Mouse (Mus musculus) thymus, adult 18-20 months (tissue): Measurements from ENCODE around the gene 4932414N04Rik.
"Not testable (repeated sequence)": the region's sequence is repeated elsewhere in the genome, so short reads cannot be mapped to it uniquely, and the experiment has no call there.

Experiments used
- DNase-seq, 2 experiments: peaks; one replicate each; pipeline ENCODE4 v3.0.0; 2022; ENCODE audit warnings: mixed read lengths in 2 of 2

Gene 4932414N04Rik

DNA sequence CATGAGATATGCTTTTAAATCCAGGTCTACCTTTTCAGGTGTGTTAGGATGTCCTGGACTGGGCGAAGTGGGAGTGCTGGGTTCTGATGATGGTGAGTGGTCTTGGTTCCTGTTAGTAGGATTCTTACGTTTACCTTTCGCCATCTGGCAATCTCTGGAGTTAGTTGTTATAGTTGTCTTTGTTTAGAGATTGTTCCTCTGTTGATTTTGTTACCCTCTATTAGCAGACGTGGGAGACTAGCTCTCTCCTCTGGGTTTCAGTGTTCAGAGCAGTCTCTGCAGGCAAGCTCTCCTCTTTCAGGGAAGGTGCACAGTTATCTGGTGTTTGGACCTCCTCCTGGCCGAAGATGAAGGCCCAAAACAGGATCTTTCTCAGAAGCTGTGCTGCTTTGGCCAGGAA is at the start of gene 4932414N04Rik:
Gene 4932414N04Rik, plus strand, starts transcription at position 301 of the 400 bp plus-strand sequence.
- not testable (repeated sequence) for DNase-seq

DNA sequence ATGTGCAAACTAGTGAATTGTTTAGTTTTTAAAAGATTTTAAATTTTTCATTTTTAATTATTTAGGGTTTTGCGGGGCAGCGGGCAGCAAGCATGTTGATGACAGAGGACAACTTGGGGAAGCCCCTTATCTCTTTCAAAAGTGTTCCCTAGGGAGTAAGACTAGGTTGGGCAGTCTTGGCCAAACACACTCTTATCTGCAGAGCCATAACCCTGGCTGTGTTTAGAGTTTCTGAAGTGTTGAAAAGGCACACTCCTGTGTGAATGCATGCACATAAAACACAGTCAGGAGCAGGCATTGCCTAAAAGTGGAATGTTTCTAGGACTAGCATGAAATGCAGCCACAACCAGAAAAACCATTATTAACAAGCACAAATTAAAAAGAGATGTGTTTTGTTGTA is 75.9 kb downstream of the 4932414N04Rik start:
- DNase-seq = no peak

DNA sequence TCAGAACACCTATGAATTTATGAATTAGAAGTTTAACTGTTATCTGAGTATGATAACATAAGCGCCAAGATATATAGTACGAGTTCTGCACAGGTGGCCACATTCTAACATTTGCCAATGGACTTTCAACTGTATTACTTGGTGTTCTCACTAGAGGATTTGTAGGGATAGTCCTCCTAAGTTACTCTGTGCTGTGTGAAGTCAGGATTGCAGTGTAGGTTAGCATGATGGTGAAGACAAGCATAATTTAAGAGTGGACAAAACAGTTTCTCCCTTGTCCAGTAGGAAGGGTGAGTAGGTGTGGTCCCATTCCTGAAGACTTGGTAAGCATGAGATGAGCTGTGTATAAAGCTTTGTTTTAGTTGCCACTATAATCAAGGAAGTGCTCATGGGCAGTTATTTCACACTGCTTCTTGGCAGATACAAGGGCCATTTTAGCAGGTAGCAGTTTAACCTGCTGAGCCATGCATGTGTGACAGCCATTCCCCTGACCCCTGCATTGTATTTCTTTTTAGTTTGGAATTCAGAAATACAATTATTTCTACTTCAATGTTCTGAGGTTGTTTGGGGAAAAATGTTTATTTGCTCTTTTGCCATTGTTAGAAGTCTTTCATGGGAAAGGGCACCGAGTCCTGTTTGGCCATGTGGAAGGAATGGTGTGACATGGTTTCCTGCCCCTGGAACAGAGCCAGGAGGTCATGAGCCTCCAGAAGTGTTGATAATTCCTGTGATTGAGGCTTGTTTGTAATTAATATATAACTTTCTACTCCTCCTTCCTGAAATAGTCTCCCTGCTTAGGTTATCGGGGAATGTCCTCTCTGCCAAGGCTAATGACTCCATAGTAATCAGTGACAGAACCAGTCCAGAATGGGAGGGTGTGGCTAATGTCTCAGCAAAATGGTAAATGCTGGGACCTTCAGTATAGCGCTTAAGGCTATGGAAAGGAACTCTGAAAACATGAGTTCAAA is 83.8 kb downstream of the 4932414N04Rik start:
- DNase-seq = no peak

DNA sequence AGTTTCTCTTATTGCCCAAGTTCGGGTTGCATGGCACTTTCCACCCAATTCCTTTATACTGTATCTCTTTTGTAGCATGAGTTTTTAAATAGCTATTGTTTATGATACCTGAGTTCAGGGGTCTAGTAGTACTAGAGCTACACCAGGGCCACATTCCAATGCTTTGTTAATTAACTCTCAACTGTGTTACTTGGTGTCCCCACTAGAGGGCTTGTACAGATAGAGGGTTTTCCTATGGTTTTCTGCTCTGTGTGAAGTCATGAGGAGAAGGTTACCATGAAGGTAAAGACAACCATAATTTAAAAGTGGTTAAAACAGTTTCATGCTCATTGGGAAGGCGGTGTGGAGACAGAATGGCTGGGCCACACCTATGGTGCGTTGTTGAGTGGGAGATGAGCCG is 88.3 kb downstream of the 4932414N04Rik start:
- no peak for DNase-seq

DNA sequence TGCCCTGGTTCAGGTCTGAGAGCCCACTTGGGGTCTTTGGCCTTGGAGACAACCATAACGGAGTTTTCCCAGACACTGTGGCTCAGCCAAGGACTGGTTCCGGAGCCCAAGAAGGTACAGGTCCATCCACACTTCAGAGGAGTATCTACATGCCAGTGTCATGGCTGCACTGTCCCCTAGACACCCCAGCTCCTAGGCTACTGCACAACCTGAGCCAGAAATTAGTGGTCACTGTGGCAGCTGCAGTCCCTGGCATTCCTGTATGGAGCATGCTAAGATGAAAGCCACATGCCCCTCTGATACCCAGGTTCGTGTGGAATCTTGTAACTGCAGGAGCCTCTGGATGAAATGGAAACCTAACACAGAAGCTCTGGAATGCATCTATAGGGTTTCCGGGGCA is 99.9 kb downstream of the 4932414N04Rik start:
- DNase-seq = no peak

DNA sequence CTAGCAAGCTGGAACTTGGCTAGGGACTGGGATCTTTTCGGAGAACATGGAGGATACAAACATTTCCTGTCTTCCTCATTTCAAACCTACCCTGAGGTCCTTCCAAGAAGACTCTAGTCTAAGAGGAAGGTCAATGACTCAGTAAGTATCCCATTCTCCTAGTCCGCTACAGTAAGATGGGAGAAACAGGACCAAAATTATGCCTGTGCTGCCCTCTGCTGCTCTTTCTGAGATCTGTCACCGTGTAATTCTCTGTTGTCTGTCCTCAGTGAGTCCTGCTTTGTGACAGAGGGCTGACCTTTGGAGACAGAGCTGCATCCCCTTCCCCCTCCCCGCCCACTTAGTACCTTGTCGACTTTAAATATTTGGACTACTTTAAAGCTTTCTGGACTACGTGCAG is 100.5 kb downstream of the 4932414N04Rik start:
- DNase-seq = no peak

DNA sequence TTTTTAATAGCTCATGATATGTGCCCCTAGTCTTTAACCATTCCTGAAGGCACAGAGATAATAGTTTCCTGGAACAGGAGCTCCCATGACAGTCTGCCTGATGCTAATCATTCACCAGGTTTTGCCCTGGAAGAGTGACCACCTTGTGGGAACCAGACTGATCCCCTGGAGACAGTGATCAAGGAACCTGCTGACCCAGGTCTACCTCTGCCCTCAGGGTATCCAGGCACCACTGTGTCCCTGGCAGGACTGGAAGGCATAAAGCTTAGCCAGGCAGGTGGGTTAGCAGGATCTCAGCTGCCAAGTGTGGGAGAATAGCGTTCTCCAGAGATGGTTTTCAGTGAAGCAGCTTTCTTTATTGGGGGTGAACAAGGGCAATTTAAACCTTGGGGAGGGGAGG is 109.1 kb downstream of the 4932414N04Rik start:
- DNase-seq = no peak

DNA sequence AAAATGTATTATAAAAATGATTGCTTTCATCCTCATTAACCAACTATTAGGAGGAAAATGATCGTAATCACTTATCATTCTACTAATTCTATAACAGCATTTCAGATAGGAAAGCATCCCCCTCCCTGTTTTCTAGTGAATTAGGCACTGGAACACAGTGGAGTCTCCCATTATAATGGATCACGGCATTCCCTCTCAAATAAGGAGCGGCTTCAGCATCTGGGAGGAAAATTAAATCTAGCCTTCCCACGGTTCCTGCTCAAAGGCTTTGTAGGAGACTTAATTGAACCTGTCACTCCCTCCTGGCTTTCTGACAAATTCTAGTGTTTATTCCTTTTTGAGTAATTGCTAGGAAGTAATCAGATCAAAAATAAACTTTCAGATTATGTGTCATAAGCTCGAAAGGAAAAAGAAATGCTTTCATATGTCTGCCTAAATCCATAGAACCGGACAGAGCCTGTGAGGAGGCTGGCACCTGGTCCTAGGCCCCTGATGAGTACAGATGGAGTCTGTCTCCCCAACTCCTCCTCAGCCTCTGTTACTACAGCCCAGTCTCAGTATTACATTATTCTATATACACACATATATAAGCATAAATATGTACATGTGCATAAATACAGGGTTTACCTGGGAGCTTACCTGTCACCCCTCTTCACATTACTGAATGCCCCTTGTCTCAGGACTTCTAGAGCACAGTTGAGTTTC is 111.1 kb downstream of the 4932414N04Rik start:
- no peak for DNase-seq

DNA sequence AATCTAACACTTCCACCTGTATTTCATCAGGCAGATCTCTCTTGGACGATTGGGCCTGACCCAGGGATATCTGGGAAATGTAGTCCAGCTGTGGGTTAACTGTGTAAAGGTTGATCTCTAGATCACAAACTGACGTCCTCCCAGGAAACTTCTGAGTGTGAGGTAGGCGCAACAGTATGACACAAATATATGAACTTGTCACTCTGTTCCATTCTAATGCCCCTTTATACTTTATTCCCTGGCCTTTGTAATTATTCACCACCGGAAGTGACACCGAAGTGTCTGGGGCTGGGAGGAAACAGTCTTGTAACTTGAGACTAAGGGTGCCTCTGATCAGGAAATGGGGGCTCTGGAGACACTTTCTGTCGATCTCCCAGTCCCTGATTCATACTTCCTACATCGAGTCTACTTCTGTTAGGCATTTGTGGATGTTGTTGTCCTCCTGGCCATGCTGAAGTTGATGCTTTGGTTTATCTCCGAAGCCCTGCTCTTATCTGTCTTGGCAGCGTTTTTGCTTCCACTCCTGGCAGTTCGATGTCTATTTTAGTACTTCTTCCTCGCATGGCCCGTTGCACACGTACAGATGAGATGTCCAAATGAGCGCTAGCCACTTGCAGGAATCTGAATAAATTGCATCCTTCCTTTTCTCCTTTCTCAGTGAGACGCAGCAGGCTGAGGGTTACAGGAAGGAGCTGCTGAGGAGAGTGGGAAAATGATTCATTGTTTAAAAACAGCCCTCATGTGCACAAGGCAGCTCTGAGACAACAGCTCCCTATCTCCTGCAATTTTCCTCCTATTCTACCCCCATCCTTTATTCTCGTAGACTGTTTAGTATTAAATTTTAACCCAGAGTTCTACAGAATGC is 126.2 kb downstream of the 4932414N04Rik start:
- DNase-seq = peak in 1 of 2 experiments; percentile 6

DNA sequence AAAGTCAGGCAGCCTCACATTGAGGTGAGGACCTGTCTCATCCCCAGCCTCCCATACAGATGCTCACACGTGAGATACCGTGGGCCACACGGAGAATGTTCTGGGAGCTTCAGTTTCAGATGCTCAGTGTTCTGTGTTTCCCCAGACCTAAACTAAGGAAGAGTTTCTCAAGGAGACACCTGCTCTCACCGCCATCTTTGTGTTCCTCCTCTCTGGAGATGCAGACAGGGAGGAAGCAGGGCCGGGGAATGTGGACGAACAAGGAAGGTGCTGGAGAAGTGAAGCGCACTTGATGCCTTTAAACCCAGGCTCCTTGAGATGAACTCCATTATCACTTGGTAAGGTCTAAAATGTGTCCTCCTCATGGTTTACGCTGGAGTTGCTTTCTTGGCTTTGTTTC is 127.4 kb downstream of the 4932414N04Rik start:
- not testable (repeated sequence) for DNase-seq

DNA sequence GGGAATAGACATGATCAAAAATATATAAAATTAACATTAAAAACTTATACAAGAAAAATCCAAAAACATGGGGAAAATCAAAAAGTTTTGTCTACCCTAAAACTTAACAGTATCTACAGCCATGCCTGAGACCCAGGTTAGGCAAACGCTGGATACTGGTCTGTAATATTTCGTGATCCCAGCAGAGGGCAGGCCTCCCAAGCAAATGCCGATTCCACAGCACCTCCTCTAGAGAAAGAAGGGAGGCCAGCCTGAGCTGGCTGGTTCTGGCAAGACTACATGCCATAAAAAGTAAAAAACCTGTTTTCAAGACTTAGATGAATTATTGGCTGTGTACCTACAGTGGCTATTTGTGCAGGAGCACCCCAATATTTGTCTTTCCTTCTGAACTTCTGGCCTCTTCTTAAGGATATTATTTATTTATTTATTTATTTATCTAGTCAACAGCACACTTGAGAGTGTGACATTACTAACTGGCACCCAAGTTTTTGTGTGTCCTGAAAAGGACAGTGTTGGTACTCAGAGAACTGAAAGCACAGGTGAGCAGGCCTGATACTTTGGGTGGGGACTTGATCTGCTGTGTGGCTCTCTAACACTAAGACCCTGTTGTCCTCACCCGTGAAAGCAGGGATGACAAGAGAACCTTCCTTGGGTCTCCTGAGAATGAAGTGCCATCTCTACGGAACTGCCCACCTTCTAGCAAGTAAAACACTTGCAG is 128.6 kb downstream of the 4932414N04Rik start:
- DNase-seq = peak; percentile 40 to 57

DNA sequence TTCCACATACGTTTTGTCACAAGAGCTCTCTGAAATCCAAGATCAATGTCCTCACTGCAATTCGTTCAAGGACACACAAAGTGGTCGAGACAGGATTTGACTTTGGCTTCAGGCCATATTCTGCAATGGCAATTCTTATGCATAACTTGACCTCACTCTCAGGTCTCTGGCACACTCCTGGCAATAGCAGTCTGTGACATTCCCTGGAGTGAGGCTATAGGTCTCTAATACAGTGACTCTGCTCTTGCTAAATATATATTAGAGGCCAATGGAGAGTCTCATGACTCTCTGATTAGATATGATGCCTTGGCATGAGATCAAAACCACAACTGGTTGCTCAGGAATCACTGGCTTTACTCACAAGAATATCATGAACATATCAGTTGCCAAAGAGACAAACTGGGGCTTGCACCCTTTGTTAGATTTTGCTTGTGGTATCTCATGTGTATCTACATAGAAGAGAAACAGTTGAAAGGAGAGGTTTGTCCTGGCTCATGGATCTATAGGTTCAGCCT is 130.9 kb downstream of the 4932414N04Rik start:
- no peak for DNase-seq

DNA sequence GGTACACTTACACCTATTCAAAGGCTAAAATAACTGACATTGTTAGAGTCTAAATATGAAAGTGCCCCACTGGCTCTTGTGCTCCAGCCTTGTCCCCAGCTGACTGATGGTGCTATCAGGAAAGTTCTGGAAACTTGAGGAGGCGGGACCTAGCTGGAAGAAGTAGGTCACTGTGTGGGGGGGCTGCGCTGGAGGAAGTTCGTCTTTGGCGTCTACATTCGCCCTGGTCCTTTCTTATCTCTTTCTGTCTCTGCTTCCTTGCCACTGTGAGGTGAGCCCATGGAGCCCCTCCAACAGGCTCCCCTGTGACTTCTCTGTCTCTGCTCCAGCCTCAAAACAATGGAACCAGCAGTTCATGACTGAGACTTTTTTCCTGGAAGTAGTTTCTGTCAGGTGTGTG is 136.0 kb downstream of the 4932414N04Rik start:
- DNase-seq = peak in 1 of 2 experiments; percentile 6

DNA sequence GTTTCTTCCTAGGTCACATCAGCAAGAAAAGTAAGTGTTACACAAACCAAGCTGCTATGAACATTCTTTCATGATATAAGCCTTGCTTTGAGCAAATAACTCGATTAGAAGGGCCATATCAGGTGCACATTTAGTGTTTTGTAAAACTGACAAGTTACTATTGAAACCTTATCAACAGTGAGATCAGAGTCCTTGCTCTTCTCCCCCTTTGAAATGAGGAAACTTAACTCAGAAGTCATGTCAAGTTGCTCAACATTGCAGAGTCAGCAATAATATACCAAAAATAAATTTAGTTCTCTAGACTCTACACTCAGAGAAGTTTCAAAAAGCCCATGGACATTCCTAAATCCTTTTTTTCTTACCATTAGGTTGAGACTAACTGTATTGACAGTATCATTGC is 137.2 kb downstream of the 4932414N04Rik start:
- DNase-seq = no peak

DNA sequence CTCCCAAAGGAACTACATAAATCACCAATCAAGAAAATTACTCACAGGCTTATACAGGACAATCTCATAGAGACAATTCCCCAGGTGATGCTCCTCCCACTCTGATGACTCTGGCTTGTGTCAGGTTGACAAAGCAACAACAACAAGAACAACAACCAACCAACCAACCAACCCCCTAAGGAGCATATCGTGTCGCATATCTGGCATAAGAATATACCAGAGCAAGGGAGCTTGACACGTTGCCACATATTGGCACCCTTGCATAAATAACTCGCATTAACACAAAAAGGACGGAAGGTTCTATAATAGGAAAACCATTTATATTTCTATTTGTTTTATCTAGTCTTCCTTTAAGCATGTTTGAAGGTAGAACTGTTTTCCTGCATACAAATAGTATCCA is 137.9 kb downstream of the 4932414N04Rik start:
- no peak for DNase-seq

DNA sequence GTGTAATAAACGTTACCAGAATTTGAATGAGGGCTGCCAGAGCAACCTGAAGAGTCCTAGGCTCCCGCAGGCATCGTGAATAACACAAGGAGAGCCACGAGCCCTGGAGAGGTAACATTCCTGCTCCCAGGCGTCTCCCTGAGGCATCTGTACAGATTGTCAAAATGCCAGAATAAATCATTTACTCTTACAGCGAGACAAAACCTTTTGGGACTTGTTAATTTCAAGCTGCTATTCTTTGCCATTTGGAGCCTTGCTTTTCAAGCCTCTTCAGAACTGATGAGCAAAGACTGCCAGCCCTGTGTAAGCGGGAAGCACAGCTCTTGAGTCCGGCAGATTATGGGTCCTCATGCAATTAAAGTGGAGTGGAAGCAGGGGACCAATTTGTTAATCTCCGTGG is 138.3 kb downstream of the 4932414N04Rik start:
- DNase-seq = no peak

DNA sequence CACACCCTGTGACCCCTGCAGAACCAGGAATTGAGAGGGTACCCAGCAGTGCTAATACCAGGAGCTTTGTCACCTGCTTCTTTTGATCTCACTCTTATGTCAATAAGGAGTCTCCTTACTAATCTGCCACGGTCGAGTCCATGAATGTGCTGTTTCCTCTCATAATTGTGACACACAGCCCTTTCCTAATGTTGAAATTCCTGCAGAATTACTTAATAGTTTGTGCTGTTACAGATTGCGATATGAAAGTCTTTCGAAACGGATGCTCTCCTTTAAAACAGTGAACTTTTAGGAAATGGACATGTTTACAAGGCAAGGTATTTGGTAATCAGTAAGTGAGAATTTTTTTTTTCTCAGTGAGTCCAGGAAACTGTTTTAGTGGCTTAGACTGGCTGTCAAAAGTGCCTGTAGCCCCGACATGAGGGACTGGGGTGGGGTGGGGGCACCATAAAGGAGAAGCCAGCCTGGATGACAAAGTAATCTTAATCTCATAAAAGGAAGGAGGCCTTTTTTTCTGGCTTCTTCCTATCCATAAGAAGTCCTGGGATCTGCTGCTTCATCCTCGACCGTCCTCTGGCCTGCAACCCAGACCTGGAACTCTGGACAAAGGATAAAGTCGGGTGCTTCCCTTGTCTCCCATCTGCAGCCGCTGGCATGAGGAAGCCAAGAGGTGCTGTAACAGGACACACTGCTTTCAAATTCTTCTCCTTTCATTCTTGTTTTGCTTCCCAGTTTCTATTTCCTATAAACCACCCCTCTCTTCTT is 139.9 kb downstream of the 4932414N04Rik start:
- DNase-seq = no peak

DNA sequence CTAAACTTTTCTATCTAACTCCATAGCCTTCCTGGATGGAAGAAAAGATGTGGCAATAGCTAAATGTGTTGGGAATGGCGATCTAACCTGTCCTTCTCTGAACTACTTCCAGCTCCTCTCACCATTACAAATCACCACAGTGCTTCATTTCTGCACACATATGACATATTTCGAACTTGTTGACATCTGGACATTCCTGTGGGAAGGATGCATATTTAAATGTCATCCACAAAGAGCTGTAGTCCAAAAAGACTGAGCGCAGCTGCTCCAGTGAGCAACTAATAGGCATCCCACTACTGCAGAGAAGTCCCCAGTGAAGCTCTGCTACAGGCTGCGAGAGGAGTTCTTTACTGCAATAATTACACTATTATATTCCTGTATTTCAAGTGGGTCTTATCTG is 140.8 kb downstream of the 4932414N04Rik start:
- DNase-seq = no peak
